Mouse (Mus musculus): Measurements from ENCODE around the gene Oprm1. TPM values are rescaled to one million over a fixed set of nuclear protein-coding genes. Genes with fewer than 3 reads are reported as not detected.

Gene Oprm1
- total and polyA plus RNA-seq, 2 experiments from 2014 or later, result not detected

- no peaks in the 10 kb centered on the region for H3K9me3 ChIP-seq (replicated peaks; ENCODE audit: control insufficient read depth, low read length)
- H3K4me2 ChIP-seq (ENCODE audit: low read depth, low read length), result no peak overlapping the region
- H3K4me1 ChIP-seq (ENCODE audit: control insufficient read depth, insufficient read depth), result no peaks in the 10 kb centered on the region
- no peak overlapping the region for H3K4me3 ChIP-seq (ENCODE audit: low read depth, low read length)
- no peaks in the 10 kb centered on the region for H3K36me3 ChIP-seq (replicated peaks; ENCODE audit: control insufficient read depth, insufficient read depth, low read length)
- DNase-seq (ENCODE audit: low spot score) (no peak), ATAC-seq (ENCODE audit: insufficient read depth, low read depth) (no peak)
- H3K9ac ChIP-seq (replicated peaks; ENCODE audit: low read depth, low read length), result no peak overlapping the region
- H3K27ac ChIP-seq (ENCODE audit: low read depth), result no peak overlapping the region
- no peaks in the 10 kb centered on the region for H3K27me3 ChIP-seq (ENCODE audit: control insufficient read depth, insufficient read depth, low read length)
- no peak for TF ChIP-seq CTCF (IDR thresholded peaks at IDR 0.05; ENCODE audit: low read depth)
- no peak for TF ChIP-seq EP300 (IDR thresholded peaks at IDR 0.05; ENCODE audit: low read depth)
- WGBS, result 85% methylated on average over 2 of the region's 2 CpGs
Measured at GRCm38 (mm10) chr10:7074231-7074630, 315.9 kb downstream of the Oprm1 start.

- Histone ChIP-seq H3K4me2 (ENCODE audit: low read depth, low read length) (no peak overlapping the region), H3K4me3 (ENCODE audit: low read depth, low read length) (no peak overlapping the region), H3K9ac (replicated peaks; ENCODE audit: low read depth, low read length) (no peak overlapping the region), H3K4me1 (ENCODE audit: control insufficient read depth, insufficient read depth) (no peaks in the 10 kb centered on the region), H3K9me3 (replicated peaks; ENCODE audit: control insufficient read depth, low read length) (no peaks in the 10 kb centered on the region), H3K27ac (ENCODE audit: low read depth) (no peak overlapping the region), H3K36me3 (replicated peaks; ENCODE audit: control insufficient read depth, insufficient read depth, low read length) (no peaks in the 10 kb centered on the region), H3K27me3 (ENCODE audit: control insufficient read depth, insufficient read depth, low read length) (no peaks in the 10 kb centered on the region)
- 79% methylated on average over 2 of the region's 2 CpGs for WGBS
- TF ChIP-seq CTCF (IDR thresholded peaks at IDR 0.05; ENCODE audit: low read depth), result no peak
- no peak for TF ChIP-seq EP300 (IDR thresholded peaks at IDR 0.05; ENCODE audit: low read depth)
- DNase-seq (ENCODE audit: low spot score), result no peak
- no peak for ATAC-seq (ENCODE audit: insufficient read depth, low read depth)
Measured at GRCm38 (mm10) chr10:7075661-7076060, 317.4 kb downstream of the Oprm1 start.

GRCm38 (mm10) chr10:7076201-7076600, 317.9 kb downstream of the Oprm1 start:
- H3K36me3 ChIP-seq (replicated peaks; ENCODE audit: control insufficient read depth, insufficient read depth, low read length), result no peaks in the 10 kb centered on the region
- H3K27ac ChIP-seq (ENCODE audit: low read depth), result no peak overlapping the region
- H3K4me3 ChIP-seq (ENCODE audit: low read depth, low read length), result no peak overlapping the region
- 10% methylated on average over 8 of the region's 8 CpGs for WGBS
- H3K9ac ChIP-seq (replicated peaks; ENCODE audit: low read depth, low read length), result no peak overlapping the region
- no peaks in the 10 kb centered on the region for H3K4me1 ChIP-seq (ENCODE audit: control insufficient read depth, insufficient read depth)
- H3K9me3 ChIP-seq (replicated peaks; ENCODE audit: control insufficient read depth, low read length), result no peaks in the 10 kb centered on the region
- TF ChIP-seq EP300 (IDR thresholded peaks at IDR 0.05; ENCODE audit: low read depth), result no peak
- peak; percentile 85 for TF ChIP-seq CTCF (IDR thresholded peaks at IDR 0.05; ENCODE audit: low read depth)
- ATAC-seq (ENCODE audit: insufficient read depth, low read depth) (peak; percentile 83; the same call in 1 of the 2 replicates), DNase-seq (ENCODE audit: low spot score) (peak; percentile 82)
- no peaks in the 10 kb centered on the region for H3K27me3 ChIP-seq (ENCODE audit: control insufficient read depth, insufficient read depth, low read length)
- peak overlapping the region; percentile 36; the same call in 1 of the 2 replicates for H3K4me2 ChIP-seq (ENCODE audit: low read depth, low read length)

GRCm38 (mm10) chr10:7076662-7077211, 318.4 kb downstream of the Oprm1 start:
- Histone ChIP-seq H3K4me3 (ENCODE audit: low read depth, low read length) (no peak overlapping the region), H3K4me2 (ENCODE audit: low read depth, low read length) (no peak overlapping the region), H3K4me1 (ENCODE audit: control insufficient read depth, insufficient read depth) (no peaks in the 10 kb centered on the region), H3K9me3 (replicated peaks; ENCODE audit: control insufficient read depth, low read length) (no peaks in the 10 kb centered on the region), H3K36me3 (replicated peaks; ENCODE audit: control insufficient read depth, insufficient read depth, low read length) (no peaks in the 10 kb centered on the region), H3K27ac (ENCODE audit: low read depth) (no peak overlapping the region), H3K9ac (replicated peaks; ENCODE audit: low read depth, low read length) (no peak overlapping the region), H3K27me3 (ENCODE audit: control insufficient read depth, insufficient read depth, low read length) (no peaks in the 10 kb centered on the region)
- WGBS, result 49% methylated on average over 7 of the region's 8 CpGs
- ATAC-seq (ENCODE audit: insufficient read depth, low read depth) (no peak), DNase-seq (ENCODE audit: low spot score) (no peak)
- no peak for TF ChIP-seq CTCF (IDR thresholded peaks at IDR 0.05; ENCODE audit: low read depth)
- TF ChIP-seq EP300 (IDR thresholded peaks at IDR 0.05; ENCODE audit: low read depth), result no peak

GRCm38 (mm10) chr10:7077389-7077808, 319.1 kb downstream of the Oprm1 start:
- 55% methylated on average over 7 of the region's 7 CpGs for WGBS
- no peaks in the 10 kb centered on the region for H3K27me3 ChIP-seq (ENCODE audit: control insufficient read depth, insufficient read depth, low read length)
- H3K27ac ChIP-seq (ENCODE audit: low read depth), result no peak overlapping the region
- no peak overlapping the region for H3K9ac ChIP-seq (replicated peaks; ENCODE audit: low read depth, low read length)
- no peak overlapping the region for H3K4me2 ChIP-seq (ENCODE audit: low read depth, low read length)
- H3K36me3 ChIP-seq (replicated peaks; ENCODE audit: control insufficient read depth, insufficient read depth, low read length), result no peaks in the 10 kb centered on the region
- TF ChIP-seq EP300 (IDR thresholded peaks at IDR 0.05; ENCODE audit: low read depth), result no peak
- no peak for TF ChIP-seq CTCF (IDR thresholded peaks at IDR 0.05; ENCODE audit: low read depth)
- no peak for DNase-seq (ENCODE audit: low spot score)
- ATAC-seq (ENCODE audit: insufficient read depth, low read depth), result no peak
- no peaks in the 10 kb centered on the region for H3K4me1 ChIP-seq (ENCODE audit: control insufficient read depth, insufficient read depth)
- no peak overlapping the region for H3K4me3 ChIP-seq (ENCODE audit: low read depth, low read length)
- no peaks in the 10 kb centered on the region for H3K9me3 ChIP-seq (replicated peaks; ENCODE audit: control insufficient read depth, low read length)

- H3K27me3 ChIP-seq (ENCODE audit: control insufficient read depth, insufficient read depth, low read length), result no peaks in the 10 kb centered on the region
- no peak for DNase-seq (ENCODE audit: low spot score)
- H3K4me1 ChIP-seq (ENCODE audit: control insufficient read depth, insufficient read depth), result no peaks in the 10 kb centered on the region
- H3K4me3 ChIP-seq (ENCODE audit: low read depth, low read length), result no peak overlapping the region
- no peak overlapping the region for H3K9ac ChIP-seq (replicated peaks; ENCODE audit: low read depth, low read length)
- WGBS, result 74% methylated on average over 1 of the region's 1 CpGs
- no peak for TF ChIP-seq CTCF (IDR thresholded peaks at IDR 0.05; ENCODE audit: low read depth)
- TF ChIP-seq EP300 (IDR thresholded peaks at IDR 0.05; ENCODE audit: low read depth), result no peak
- no peak overlapping the region for H3K4me2 ChIP-seq (ENCODE audit: low read depth, low read length)
- H3K36me3 ChIP-seq (replicated peaks; ENCODE audit: control insufficient read depth, insufficient read depth, low read length), result no peaks in the 10 kb centered on the region
- ATAC-seq (ENCODE audit: insufficient read depth, low read depth), result no peak
- H3K27ac ChIP-seq (ENCODE audit: low read depth), result no peak overlapping the region
- no peaks in the 10 kb centered on the region for H3K9me3 ChIP-seq (replicated peaks; ENCODE audit: control insufficient read depth, low read length)
Measured at GRCm38 (mm10) chr10:7077971-7078370, 319.7 kb downstream of the Oprm1 start.

Other genes starting within 250 kb of the Oprm1 start
- not detected in 2 replicates for gene Gm10945, start 3.3 kb downstream of the Oprm1 start, total RNA-seq (2014; rRNA removed; ENCODE audit: low replicate concordance)
- not detected in 2 replicates for gene Gm10945, start 3.3 kb downstream of the Oprm1 start, polyA plus RNA-seq (2015; fragmentation: Nextera tagmentation; extraction: Ambion mirVana)

All from heart, postnatal 0 days (tissue).